Mouse (Mus musculus) lung, postnatal 10 days (tissue): ENCODE results near the gene Psg21.
A peak's percentile ranks its signal among the peaks of the same experiment; 100 is the strongest.
"Not testable (repeated sequence)": the region's sequence is repeated elsewhere in the genome, so short reads cannot be mapped to it uniquely, and the experiment has no call there.

Source experiments
- DNase-seq: peaks from one replicate; pipeline ENCODE4 v3.0.0; 2021

Psg21 gene

DNA sequence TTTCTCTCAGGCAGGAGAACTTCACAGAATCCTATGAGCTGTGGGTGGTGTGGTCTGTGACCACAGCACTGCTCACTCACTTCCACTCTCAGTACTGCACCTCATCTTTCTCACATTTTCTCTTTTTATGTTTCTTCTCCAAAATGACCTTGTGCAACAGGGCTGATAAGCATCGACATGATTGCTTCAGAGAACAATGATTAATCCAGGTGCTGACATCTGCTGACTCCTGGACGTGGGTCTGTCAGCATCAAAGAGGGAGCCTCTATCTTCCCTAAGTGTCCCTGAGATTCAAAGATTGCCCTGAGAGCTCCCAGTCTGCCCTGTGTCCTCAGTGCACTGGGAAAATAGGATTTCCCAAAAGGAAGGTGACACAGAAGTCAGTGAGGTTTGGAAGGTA, at the start of gene Psg21:
Gene Psg21 (minus strand): TSS at position 101 of the 400 bp plus-strand sequence.
- DNase-seq, result not testable (repeated sequence)

DNA sequence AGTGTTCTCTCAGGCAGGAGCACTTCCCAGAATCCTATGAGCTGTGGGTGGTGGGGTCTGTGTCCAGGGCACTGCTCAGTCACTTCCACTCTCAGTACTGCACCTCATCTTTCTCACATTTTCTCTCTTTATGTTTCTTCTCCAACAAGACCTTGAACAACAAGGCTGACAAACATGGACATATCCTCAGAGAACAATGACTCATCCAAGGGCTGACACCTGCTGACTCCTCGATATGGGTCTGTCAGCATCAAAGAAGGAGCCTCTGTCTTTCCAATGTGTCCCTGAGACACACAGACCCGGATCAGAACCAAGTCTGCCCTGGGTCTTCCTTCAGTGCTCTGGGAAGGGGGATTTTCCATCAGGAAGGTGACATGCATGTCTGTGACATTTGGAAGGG, 29.6 kb upstream of the Psg21 start, which contains the start of gene Psg20:
Gene Psg20 (minus strand): TSS at position 101 of the 400 bp plus-strand sequence.
- DNase-seq, result no peak

DNA sequence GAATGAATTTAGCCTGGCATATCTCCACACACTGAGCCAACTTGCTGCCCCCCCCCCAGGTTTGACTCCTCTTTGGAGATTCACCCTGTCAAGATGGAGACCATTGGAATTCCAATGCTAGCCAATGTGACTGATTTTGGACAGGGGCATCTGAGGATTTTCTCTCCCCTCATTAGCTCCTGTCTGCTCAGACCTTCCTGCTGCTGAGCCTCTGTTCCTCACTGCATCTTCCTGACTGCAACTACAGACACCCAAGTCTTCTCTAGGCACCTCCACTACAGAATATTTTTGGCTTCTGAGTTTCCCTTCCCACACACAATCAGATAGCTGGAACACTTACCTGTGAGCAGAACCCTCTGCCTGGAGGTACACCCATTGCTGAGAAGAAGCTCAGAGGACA, 29.1 kb upstream of the Psg21 start:
- DNase-seq, result no peak

DNA sequence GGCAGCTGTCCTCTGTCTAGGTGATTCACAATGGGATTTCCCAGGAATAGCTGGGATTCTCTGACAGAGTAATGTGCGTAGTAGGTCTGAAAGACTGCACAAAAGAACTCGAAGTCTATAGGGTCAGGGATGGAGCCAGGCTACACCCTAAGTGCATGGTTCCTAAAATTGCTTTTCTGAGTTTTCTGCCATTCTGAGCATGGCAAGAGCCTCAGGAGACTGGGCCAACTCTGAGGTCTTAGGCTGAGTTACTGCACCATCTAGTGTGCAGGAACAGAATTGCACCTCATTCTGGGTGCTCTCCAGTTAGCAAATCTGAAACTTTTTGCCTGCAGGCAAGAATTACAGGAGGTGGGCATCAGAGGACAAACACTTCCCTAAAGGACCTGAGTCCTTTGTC, 23.2 kb upstream of the Psg21 start:
- DNase-seq, result peak; percentile 18

DNA sequence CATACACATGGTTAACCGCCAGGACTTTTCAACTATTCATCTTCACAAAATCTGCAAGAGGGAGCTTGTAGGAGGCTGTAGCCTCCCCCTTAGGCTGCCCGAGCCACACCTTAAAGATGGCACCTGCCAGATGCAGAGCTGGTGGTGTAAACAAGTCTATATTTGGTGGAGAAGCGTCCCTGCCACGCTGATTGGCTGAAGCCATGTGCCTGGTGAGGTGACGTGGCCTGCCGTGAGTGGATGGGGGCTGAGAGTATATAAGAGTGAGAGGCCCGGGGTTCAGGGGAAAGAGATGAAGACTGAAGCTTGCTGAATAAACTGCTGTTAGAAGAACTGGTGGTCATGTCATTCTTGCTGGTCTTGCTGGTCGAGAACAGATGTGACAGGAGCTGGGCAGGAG, 29.6 kb downstream of the Psg21 start:
- not testable (repeated sequence) for DNase-seq

DNA sequence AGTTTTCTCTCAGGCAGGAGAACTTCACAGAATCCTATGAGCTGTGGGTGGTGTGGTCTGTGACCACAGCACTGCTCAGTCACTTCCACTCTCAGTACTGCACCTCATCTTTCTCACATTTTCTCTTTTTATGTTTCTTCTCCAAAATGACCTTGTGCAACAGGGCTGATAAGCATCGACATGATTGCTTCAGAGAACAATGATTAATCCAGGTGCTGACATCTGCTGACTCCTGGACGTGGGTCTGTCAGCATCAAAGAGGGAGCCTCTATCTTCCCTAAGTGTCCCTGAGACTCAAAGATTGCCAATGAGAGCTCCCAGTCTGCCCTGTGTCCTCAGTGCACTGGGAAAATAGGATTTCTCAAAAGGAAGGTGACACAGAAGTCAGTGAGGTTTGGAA, 40.1 kb downstream of the Psg21 start, which contains the start of gene Psg23:
Gene Psg23 (minus strand): TSS at position 101 of the 400 bp plus-strand sequence.
- not testable (repeated sequence) for DNase-seq
